Mouse (Mus musculus): ENCODE measurements around the gene Fam172a. TPM values are rescaled to one million over a fixed set of nuclear protein-coding genes. Genes with fewer than 3 reads are reported as not detected.

Gene Fam172a
- polyA plus RNA-seq, 1 experiment from 2014 or later = 34.6 TPM

- Histone ChIP-seq H3K9ac (no peak overlapping the region), H3K36me3 (no peaks in the 10 kb centered on the region), H3K27ac (no peak overlapping the region), H3K4me2 (no peak overlapping the region), H3K9me3 (no peaks in the 10 kb centered on the region), H3K4me3 (no peak overlapping the region), H3K27me3 (no peaks in the 10 kb centered on the region), H3K4me1 (no peaks in the 10 kb centered on the region)
- no peak for ATAC-seq (ENCODE audit: insufficient number of reproducible peaks, low FRiP score, low TSS enrichment, low read depth)
Measured at GRCm38 (mm10) chr13:78090701-78091100, 388.9 kb downstream of the Fam172a start.

GRCm38 (mm10) chr13:78091949-78092348 is 390.1 kb downstream of the Fam172a start:
- Histone ChIP-seq H3K36me3 (no peaks in the 10 kb centered on the region), H3K27ac (no peak overlapping the region), H3K4me1 (no peaks in the 10 kb centered on the region), H3K4me2 (no peak overlapping the region), H3K9me3 (no peaks in the 10 kb centered on the region), H3K4me3 (no peak overlapping the region), H3K9ac (no peak overlapping the region), H3K27me3 (no peaks in the 10 kb centered on the region)
- no peak for ATAC-seq (ENCODE audit: insufficient number of reproducible peaks, low FRiP score, low TSS enrichment, low read depth)
- WGBS = 85% methylated on average over 3 of the region's 3 CpGs

- Histone ChIP-seq H3K9me3 (no peaks in the 10 kb centered on the region), H3K4me1 (no peaks in the 10 kb centered on the region), H3K36me3 (no peaks in the 10 kb centered on the region), H3K9ac (no peak overlapping the region), H3K27ac (no peak overlapping the region), H3K4me2 (no peak overlapping the region), H3K27me3 (no peaks in the 10 kb centered on the region), H3K4me3 (no peak overlapping the region)
- no peak for ATAC-seq (ENCODE audit: insufficient number of reproducible peaks, low FRiP score, low TSS enrichment, low read depth)
- WGBS = 79% methylated on average over 2 of the region's 2 CpGs
Measured at GRCm38 (mm10) chr13:78094352-78094751, 392.5 kb downstream of the Fam172a start.

DNA sequence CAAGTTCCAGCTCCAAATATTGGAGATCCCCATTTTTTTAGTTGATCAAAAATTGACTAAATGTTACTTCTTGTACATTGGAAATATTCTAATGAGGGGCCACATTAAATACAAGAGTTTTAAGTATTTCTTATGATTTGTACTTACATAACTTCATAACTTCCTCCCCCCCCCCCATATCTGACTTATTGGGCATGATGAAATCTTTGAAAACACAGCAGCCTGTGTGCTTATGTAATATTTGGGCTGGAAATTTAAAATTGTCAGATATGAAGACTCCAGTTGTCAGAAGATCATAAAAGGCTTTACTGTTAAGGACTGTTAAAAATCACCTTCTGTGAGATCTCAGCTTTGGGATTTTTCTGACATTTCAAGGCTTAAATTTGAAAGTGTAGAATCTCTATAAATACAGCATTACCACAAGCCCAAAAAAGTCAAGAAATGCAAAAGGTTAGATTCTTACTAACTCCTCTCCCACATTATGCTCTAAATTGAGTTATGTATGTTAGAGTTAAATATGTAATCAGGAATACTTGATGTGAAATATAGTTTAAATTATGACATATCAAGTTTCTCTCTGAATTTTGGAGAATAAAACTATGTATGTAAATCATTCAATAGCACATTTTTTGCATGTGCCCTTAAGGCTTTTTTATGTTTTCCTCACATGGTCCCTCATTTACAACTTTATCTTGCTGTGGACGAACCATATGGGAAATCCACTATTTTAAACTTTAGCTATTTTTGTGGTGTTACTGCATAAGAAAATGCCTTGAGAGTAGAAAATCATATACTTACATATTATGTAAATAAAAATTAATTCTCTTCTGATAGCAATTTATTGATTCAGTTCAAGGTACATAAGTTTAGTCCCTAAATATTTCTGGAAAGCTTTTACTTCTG is 393.5 kb downstream of the Fam172a start:
- H3K9me3 ChIP-seq = no peaks in the 10 kb centered on the region
- no peak overlapping the region for H3K27ac ChIP-seq
- 53% methylated on average over 1 of the region's 1 CpGs for WGBS
- no peaks in the 10 kb centered on the region for H3K4me1 ChIP-seq
- ATAC-seq (ENCODE audit: insufficient number of reproducible peaks, low FRiP score, low TSS enrichment, low read depth) = no peak
- no peak overlapping the region for H3K4me2 ChIP-seq
- H3K9ac ChIP-seq = no peak overlapping the region
- no peaks in the 10 kb centered on the region for H3K27me3 ChIP-seq
- H3K4me3 ChIP-seq = no peak overlapping the region
- H3K36me3 ChIP-seq = no peaks in the 10 kb centered on the region

- H3K4me2 ChIP-seq = no peak overlapping the region
- H3K27ac ChIP-seq = no peak overlapping the region
- no peak overlapping the region for H3K9ac ChIP-seq
- H3K36me3 ChIP-seq = no peaks in the 10 kb centered on the region
- H3K27me3 ChIP-seq = no peaks in the 10 kb centered on the region
- no peak for ATAC-seq (ENCODE audit: insufficient number of reproducible peaks, low FRiP score, low TSS enrichment, low read depth)
- 76% methylated on average over 5 of the region's 5 CpGs for WGBS
- no peaks in the 10 kb centered on the region for H3K4me1 ChIP-seq
- H3K9me3 ChIP-seq = no peaks in the 10 kb centered on the region
- H3K4me3 ChIP-seq = no peak overlapping the region
Measured at GRCm38 (mm10) chr13:78098858-78099445, 397.1 kb downstream of the Fam172a start.

DNA sequence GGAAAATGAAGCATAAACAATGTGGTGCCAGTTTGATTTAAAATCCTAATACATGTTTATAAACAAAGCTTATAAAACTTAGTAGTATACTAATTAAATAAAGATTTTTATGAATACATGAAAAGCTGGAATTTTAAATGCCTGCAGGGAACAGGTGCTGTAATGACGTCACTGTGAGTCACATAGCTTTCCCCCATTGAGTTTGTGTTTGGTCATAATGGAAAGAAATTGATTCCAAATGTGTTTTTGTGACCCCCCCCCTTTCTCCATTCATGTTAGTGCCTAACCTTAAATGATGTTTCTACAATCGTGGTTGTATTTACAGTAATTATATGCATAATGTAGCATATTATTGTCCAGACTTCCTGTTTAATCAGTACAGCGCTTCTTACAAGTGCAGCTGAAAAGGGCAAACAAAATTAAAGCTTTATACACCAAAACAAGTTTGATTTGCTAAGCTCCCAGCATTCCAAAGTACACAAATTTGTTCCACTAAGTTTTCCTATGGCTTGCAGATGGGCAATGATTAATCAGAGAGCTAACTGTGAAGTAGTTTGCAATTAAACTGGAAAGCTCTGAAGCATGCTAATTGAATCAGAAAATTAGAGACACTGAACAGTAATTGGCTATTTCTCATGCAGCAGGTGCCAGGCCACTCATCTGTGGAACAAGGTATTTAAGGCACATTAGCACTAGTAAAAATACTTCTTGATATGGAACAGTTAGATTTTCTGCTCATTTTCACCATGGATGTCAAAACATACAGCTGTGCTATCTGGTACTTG is 398.1 kb downstream of the Fam172a start:
- Histone ChIP-seq H3K9ac (no peak overlapping the region), H3K27me3 (no peaks in the 10 kb centered on the region), H3K9me3 (no peaks in the 10 kb centered on the region), H3K4me1 (no peaks in the 10 kb centered on the region), H3K27ac (no peak overlapping the region), H3K4me3 (no peak overlapping the region), H3K4me2 (no peak overlapping the region), H3K36me3 (no peaks in the 10 kb centered on the region)
- 36% methylated on average over 3 of the region's 3 CpGs for WGBS
- ATAC-seq (ENCODE audit: insufficient number of reproducible peaks, low FRiP score, low TSS enrichment, low read depth) = no peak

- Histone ChIP-seq H3K9ac (no peak overlapping the region), H3K9me3 (no peaks in the 10 kb centered on the region), H3K4me1 (no peaks in the 10 kb centered on the region), H3K27ac (no peak overlapping the region), H3K36me3 (no peaks in the 10 kb centered on the region), H3K4me3 (no peak overlapping the region), H3K27me3 (no peaks in the 10 kb centered on the region), H3K4me2 (no peak overlapping the region)
- 61% methylated on average over 3 of the region's 3 CpGs for WGBS
- no peak for ATAC-seq (ENCODE audit: insufficient number of reproducible peaks, low FRiP score, low TSS enrichment, low read depth)
Measured at GRCm38 (mm10) chr13:78100664-78101063, 398.8 kb downstream of the Fam172a start.

GRCm38 (mm10) chr13:78102337-78102736 is 400.5 kb downstream of the Fam172a start:
- Histone ChIP-seq H3K4me3 (no peak overlapping the region), H3K36me3 (no peaks in the 10 kb centered on the region), H3K9me3 (no peaks in the 10 kb centered on the region), H3K27me3 (no peaks in the 10 kb centered on the region), H3K27ac (no peak overlapping the region), H3K4me2 (no peak overlapping the region), H3K4me1 (no peaks in the 10 kb centered on the region), H3K9ac (no peak overlapping the region)
- ATAC-seq (ENCODE audit: insufficient number of reproducible peaks, low FRiP score, low TSS enrichment, low read depth) = no peak
- WGBS = 70% methylated on average over 2 of the region's 2 CpGs

DNA sequence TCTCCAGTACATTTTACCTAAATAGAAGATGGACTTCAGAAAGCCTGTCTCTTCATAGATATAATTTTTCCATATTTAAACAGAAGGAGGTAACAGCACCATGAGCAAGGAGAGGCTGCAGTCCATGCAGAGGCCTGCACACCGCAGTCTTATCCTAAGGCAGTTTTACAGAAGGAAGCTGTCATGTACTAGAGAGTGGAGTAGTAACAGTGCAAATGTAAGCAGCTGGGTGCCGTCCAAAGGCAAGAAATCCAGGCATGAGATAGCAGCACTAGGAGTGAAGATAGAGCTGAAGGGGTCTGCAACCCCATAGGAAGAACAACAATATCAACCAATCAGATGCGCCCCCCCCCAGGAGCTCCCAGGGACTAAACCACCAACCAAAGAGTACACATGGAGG is 403.0 kb downstream of the Fam172a start:
- Histone ChIP-seq H3K27ac (no peak overlapping the region), H3K9ac (no peak overlapping the region), H3K27me3 (no peaks in the 10 kb centered on the region), H3K36me3 (no peaks in the 10 kb centered on the region), H3K9me3 (no peaks in the 10 kb centered on the region), H3K4me2 (no peak overlapping the region), H3K4me3 (no peak overlapping the region), H3K4me1 (no peaks in the 10 kb centered on the region)
- ATAC-seq (ENCODE audit: insufficient number of reproducible peaks, low FRiP score, low TSS enrichment, low read depth) = no peak
- WGBS = 78% methylated on average over 3 of the region's 3 CpGs

GRCm38 (mm10) chr13:78110648-78111047 is 408.8 kb downstream of the Fam172a start:
- H3K9ac ChIP-seq = no peak overlapping the region
- no peaks in the 10 kb centered on the region for H3K36me3 ChIP-seq
- H3K27me3 ChIP-seq = no peaks in the 10 kb centered on the region
- ATAC-seq (ENCODE audit: insufficient number of reproducible peaks, low FRiP score, low TSS enrichment, low read depth) = no peak
- no peaks in the 10 kb centered on the region for H3K9me3 ChIP-seq
- no peaks in the 10 kb centered on the region for H3K4me1 ChIP-seq
- no peak overlapping the region for H3K4me3 ChIP-seq
- H3K4me2 ChIP-seq = no peak overlapping the region
- WGBS = 86% methylated on average over 4 of the region's 4 CpGs
- no peak overlapping the region for H3K27ac ChIP-seq

GRCm38 (mm10) chr13:78113978-78114377 is 412.1 kb downstream of the Fam172a start:
- no peak for ATAC-seq (ENCODE audit: insufficient number of reproducible peaks, low FRiP score, low TSS enrichment, low read depth)
- Histone ChIP-seq H3K9ac (no peak overlapping the region), H3K4me2 (no peak overlapping the region), H3K9me3 (no peaks in the 10 kb centered on the region), H3K27me3 (no peaks in the 10 kb centered on the region), H3K4me1 (no peaks in the 10 kb centered on the region), H3K36me3 (no peaks in the 10 kb centered on the region), H3K4me3 (no peak overlapping the region), H3K27ac (no peak overlapping the region)
- WGBS = 91% methylated on average over 4 of the region's 4 CpGs

DNA sequence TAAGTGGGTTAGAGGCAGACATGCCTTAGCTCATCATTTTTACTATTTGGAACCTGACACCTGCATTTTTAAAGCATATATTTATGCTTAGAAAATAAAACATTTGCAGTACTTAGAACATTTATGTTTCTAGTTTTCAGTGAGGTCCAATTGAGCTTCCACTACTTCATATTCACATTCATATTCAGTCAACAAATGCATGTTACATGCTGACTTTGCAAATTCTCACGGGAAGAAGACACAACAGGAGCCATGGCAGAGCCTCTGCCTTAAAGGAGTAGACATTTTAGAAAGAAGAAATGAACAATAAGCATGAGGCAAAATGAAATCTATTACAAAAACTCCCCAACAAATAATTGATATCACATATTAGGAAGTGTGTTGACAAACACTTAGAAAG is 416.9 kb downstream of the Fam172a start:
- no peak for ATAC-seq (ENCODE audit: insufficient number of reproducible peaks, low FRiP score, low TSS enrichment, low read depth)
- no peaks in the 10 kb centered on the region for H3K4me1 ChIP-seq
- 85% methylated on average over 1 of the region's 1 CpGs for WGBS

More for the DNA sequence above, 416.9 kb downstream of the Fam172a start:
- H3K4me2 ChIP-seq = no peak overlapping the region
- no peaks in the 10 kb centered on the region for H3K9me3 ChIP-seq
- no peak overlapping the region for H3K27ac ChIP-seq
- H3K27me3 ChIP-seq = no peaks in the 10 kb centered on the region
- no peak overlapping the region for H3K9ac ChIP-seq
- no peak overlapping the region for H3K4me3 ChIP-seq
- no peaks in the 10 kb centered on the region for H3K36me3 ChIP-seq
